Mouse (Mus musculus) A20 (cell line): ENCODE results near the gene Prox2.
"Not testable (repeated sequence)": the region's sequence is repeated elsewhere in the genome, so short reads cannot be mapped to it uniquely, and the experiment has no call there.

Experiments used
- DNase-seq: peaks from one replicate; pipeline ENCODE4 v3.0.0-alpha.2; 2011; ENCODE audit warnings: low read depth, low spot score

Gene Prox2

GRCm38 (mm10) chr12:85110698-85111592, at the start of gene Prox2, which contains the start of gene Dlst:
Prox2 (minus strand) TSS chr12:85110759.
Dlst (plus strand) TSS chr12:85110833.
- peak; percentile 92 for DNase-seq

GRCm38 (mm10) chr12:85159592-85159991, 49.0 kb upstream of the Prox2 start:
- DNase-seq = no peak

DNA sequence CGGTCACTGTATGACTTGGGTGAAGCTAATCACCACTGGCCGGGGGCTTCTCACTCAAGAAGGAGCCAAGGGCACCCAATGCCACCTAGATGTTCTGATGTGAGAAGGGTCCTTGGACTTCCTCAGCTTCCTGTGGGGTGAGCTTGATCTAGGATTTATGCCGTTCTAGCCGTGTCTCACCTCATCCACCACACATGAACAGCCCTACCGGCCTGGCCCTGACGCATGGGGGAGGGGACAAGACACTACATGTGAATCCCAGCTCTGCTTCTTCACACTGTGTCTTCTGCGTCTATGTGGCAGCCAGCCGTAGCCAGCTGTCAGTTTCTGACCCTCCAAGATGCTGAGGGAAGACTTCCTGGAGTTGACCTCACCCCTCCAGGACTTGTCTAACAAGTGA, 48.2 kb upstream of the Prox2 start:
- DNase-seq = no peak

GRCm38 (mm10) chr12:85157797-85158460, 47.4 kb upstream of the Prox2 start:
- DNase-seq = no peak

DNA sequence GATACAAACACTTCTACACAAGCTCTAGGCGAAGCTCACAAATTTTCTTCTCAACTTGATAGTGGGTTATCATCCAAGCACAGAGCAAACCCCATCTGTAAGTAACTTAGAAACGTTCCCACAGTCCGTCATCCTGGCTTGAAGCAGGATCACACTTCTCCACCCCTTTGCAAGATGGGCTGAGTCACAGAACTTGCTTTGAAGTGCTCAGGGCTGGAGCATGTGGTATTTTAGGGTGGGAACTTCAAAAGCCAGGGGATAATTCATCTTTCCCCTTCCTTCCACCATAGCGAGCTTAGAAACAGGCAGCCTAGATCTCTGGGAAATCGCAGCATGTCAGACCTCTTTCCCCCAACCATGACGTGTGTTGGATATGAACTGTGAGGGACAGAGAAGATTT, 45.8 kb upstream of the Prox2 start:
- DNase-seq = no peak

- no peak for DNase-seq
These were observed 42.5 kb upstream of the Prox2 start for GRCm38 (mm10) chr12:85153011-85153410.

DNA sequence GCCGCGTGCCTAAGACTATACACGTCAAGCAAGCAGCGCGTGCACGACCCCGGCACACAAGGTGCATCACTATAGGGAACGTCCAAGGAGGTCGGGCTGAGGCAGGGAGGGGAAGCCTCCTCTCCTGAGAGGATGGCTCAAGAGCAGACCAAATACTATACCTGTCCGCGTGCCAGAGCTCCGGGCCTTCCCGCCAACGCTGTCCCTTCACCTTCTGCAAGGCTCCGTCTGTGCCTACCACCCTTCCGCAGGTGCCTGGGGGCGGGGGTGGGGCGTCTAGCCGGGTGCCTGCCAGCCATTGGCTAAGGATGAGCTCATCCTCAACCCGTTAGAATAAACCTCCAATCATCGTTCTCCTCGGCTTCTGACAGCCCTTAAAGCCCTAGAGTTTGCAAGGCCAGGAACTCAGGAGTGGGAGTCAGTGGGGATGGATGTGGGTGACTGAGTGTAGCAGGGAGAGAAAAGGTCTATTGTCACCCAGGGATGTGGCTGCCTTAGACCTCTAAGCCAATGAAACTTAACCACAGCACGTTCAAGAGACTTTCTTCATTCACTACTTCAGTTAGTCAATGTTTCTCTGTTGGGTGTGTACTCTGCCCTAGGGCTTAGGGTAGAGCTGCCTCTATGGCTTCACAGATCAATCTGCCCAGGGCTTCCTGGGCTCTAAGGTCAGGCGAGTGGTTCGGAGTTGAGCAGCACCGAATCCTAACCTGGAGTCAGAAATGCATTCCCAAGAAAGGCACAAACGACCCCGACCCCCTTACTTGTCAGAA, 40.6 kb upstream of the Prox2 start, which contains the start of gene Rps6kl1:
Gene Rps6kl1, minus strand, starts transcription at position 263 of the 773 bp plus-strand sequence.
- peak; percentile 62 for DNase-seq

DNA sequence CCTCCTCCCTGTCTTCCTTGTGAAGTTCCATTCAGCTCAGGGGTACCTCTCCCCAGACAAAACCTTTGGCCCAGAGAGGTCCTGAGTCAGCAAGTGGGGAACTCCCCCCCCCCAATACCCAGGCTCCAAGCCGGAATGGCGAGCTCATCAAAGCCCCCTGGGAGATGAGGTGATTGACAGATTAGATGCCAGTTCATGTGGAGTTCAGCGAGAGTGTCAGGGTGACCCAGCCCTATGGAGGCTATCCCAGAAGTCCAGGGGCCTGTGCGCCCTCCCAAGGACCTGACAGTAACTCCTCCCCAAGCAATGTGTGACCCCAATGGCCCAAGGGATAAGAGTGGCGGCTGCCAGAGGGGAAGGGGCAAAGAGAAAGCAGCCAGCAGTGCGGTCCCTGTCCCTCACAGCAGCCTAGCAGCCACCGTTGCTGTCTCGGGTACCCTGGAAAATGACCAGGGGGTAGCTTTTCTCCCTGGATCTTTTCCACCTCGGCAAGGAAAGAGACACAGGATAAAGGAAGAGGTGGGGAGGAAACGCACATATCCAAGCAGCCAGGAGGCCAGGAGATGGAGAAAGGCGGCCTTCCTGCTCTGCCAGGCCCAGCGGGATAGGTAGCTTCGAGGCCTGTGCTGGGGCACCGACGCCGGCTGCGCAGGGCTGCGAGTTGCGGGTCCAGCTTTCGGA, 39.9 kb upstream of the Prox2 start:
- DNase-seq = no peak

DNA sequence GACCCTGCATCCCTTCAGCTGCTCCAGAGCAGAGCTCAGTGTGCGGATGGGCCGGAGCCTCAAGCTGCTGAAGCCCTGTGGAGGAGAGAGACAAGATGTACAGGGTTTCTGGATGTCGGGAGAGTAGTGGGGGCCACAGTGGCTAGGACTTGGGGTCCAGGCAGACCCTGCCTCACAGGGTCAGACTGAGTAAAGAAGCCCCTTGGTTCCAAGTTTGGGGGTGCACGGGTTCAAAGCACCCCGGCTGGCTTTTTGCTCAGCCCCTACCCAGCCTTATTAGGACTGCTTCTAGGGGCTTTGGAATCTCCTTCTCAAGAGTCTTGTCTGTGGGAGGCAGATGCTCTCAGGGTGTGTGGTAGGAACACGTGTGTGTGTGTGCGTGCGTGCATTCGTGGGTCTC, 36.3 kb upstream of the Prox2 start:
- DNase-seq = no peak

GRCm38 (mm10) chr12:85146355-85146754, 35.8 kb upstream of the Prox2 start:
- no peak for DNase-seq

DNA sequence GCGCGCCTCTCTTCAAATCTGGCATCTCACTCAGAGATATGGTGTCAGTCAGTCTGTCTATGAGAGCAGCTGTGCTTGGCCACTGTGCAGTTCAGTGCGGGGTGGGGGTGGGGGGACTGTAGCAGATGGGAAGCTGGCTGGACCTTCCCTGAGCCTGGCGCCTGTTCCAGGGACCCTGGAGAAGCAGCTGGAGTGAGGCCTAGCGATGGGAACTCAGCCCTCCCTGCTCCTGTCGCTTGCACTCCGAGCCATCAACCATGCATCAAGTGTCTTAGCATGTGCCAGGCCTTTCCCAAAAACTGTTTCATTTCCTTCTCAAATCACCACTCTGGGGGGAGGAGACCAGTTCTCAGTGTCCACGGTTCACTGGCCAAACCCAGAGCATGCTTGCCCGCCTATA, 35.1 kb upstream of the Prox2 start:
- no peak for DNase-seq

- DNase-seq = no peak
These were observed 34.3 kb upstream of the Prox2 start for GRCm38 (mm10) chr12:85144821-85145220.

GRCm38 (mm10) chr12:85144276-85144675, 33.7 kb upstream of the Prox2 start:
- not testable (repeated sequence) for DNase-seq

- DNase-seq = peak; percentile 79
These were observed 32.2 kb upstream of the Prox2 start for GRCm38 (mm10) chr12:85142803-85143202.

DNA sequence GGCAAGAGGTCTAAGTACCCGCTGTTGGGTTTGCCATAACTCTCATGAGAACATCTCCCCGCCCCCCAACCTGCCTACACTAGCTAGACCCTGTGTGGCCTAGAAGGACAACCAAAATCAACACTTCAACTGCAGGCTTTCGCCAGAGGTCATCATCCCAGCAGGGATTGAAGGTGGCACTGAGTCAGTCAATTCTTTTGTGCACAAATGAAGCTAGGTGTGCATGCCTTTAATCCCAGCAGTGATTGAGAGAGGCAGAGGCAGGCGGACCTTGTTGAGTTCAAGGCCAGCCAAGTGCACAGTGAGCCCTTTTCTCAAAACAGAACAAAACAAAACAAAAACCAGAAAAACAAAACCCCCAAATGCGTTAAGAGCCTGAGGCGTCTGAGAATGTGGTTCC, 30.5 kb upstream of the Prox2 start:
- no peak for DNase-seq

- peak; percentile 41 for DNase-seq
These were observed 29.6 kb upstream of the Prox2 start for GRCm38 (mm10) chr12:85140036-85140701.

GRCm38 (mm10) chr12:85136627-85137026, 26.1 kb upstream of the Prox2 start:
- DNase-seq = no peak

GRCm38 (mm10) chr12:85135513-85136470, 25.2 kb upstream of the Prox2 start:
- DNase-seq = no peak

- DNase-seq = no peak
These were observed 23.7 kb upstream of the Prox2 start for GRCm38 (mm10) chr12:85134043-85134794.
